Mouse (Mus musculus): ENCODE results near the gene Fam126a.

- TF ChIP-seq EP300 (IDR thresholded peaks at IDR 0.05; ENCODE audit: low read length): no peak
- no peak for TF ChIP-seq POLR2A (IDR thresholded peaks at IDR 0.05; ENCODE audit: low read depth, low read length)
- no peak for TF ChIP-seq MAFK (IDR thresholded peaks at IDR 0.05; ENCODE audit: insufficient replicate concordance, low read length)
- no peak for TF ChIP-seq MAX (IDR thresholded peaks at IDR 0.05; ENCODE audit: low read length)
- no peak for TF ChIP-seq HCFC1 (IDR thresholded peaks at IDR 0.05; ENCODE audit: low read depth, low read length)
- no peak for TF ChIP-seq POLR2AphosphoS2 (IDR thresholded peaks at IDR 0.05; ENCODE audit: low read depth, low read length)
- TF ChIP-seq CTCF (conservative IDR thresholded peaks at IDR 0.05 in 1 of 2, IDR thresholded peaks at IDR 0.05 in 1 of 2; ENCODE audit: low read depth in 2 of 2, low read length in 2 of 2): no peak
- no peak for TF ChIP-seq SIN3A (IDR thresholded peaks at IDR 0.05; ENCODE audit: low read length)
- TF ChIP-seq RAD21 (IDR thresholded peaks at IDR 0.05; ENCODE audit: low read depth, low read length): no peak
- TF ChIP-seq ZKSCAN1 (IDR thresholded peaks at IDR 0.05; ENCODE audit: borderline replicate concordance, low read depth, low read length): no peak
Measured at GRCm38 (mm10) chr5:23919892-23920731, 110.4 kb downstream of the Fam126a start.
